Mouse (Mus musculus): ENCODE measurements around the gene Plbd2.

The Plbd2 gene

GRCm38 (mm10) chr5:120435731-120436501 is 67.5 kb downstream of the Plbd2 start:
- DNase-seq: peak in 1 of 2 experiments; percentile 43

- no peak for DNase-seq
These were observed 68.3 kb downstream of the Plbd2 start for GRCm38 (mm10) chr5:120435006-120435681.

GRCm38 (mm10) chr5:120434231-120434735 is 69.1 kb downstream of the Plbd2 start:
- DNase-seq: no peak
